Mouse (Mus musculus) small intestine, adult 2 months (tissue): ENCODE results near the gene Ccin.

Source experiments
- CTCF ChIP-seq: fragments of 200-500 bp; IDR thresholded peaks from 2 replicates; pipeline ENCODE4 v1.5.1; 2012; ENCODE audit warnings: low read depth, mild to moderate bottlenecking, control low read depth, inconsistent platforms, low read length, moderate library complexity, mixed read lengths; ENCODE audit not compliant: insufficient replicate concordance, insufficient read length; ENCODE audit errors: extremely low read depth
- POLR2A ChIP-seq: fragments of 200-500 bp; IDR thresholded peaks from 2 replicates; pipeline ENCODE4 v1.6.1; 2012; ENCODE audit warnings: low read depth, mild to moderate bottlenecking, control low read depth, inconsistent platforms, low read length, moderate library complexity

DNA sequence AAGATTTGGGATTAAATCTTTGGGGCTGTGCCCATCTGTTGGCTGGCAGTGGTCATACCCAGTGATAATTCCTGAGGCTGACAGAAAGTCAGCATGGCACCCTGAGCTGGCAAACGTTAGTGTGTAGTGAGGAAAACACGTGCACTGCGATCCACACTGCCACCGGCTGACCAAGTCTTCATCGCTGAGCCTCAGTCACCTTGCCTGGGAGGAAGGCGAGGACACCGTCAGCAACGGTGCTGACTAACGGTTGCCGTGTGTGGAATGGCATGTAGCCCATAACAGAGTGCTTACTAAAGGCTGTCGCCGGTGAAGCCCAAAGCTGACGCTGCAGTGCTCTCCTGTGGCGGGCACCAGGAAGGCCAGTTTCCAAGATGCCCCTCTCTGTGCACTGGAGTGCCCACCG is 46.4 kb downstream of the Ccin start:
- no peak for TF ChIP-seq CTCF
- TF ChIP-seq POLR2A: no peak
